Mouse (Mus musculus) gonadal fat pad, adult 2 months (tissue): Measurements from ENCODE around the gene Hras. TPM values are rescaled to one million over a fixed set of nuclear protein-coding genes. Genes with fewer than 3 reads are reported as not detected.

Experiments
- DNase-seq: peaks from one replicate; pipeline ENCODE4 v3.0.0-alpha.2; 2012; ENCODE audit warnings: low read depth
- polyA plus RNA-seq: library from polyadenylated mRNA; depleted of rRNA; stranded (reverse); fragments of >200 nt; gene quantifications from 2 replicates; pipeline ENCODE4 v1.2.3, GENCODE M21; 2012

The Hras gene
- polyA plus RNA-seq, 1 experiment, result 89.2 TPM

DNA sequence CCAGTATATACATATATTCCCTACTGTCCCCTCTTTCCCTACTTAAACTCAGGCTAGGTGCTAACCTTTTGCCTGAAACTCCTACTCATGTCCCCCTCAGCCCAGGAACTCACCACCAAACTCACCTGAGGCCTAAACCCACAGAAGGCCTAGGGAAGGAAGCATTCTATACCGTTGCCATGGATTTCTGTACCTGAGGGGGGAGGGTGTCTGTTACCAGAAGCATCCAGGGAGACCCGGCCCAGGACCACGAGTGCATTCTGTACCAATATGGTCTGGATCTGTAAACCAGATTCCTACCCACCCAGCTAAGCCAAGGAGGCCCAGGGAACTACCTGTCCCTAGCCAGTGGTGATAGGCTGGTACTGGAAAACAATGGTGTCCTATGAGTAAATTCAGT is 20.5 kb upstream of the Hras start:
- no peak for DNase-seq

DNA sequence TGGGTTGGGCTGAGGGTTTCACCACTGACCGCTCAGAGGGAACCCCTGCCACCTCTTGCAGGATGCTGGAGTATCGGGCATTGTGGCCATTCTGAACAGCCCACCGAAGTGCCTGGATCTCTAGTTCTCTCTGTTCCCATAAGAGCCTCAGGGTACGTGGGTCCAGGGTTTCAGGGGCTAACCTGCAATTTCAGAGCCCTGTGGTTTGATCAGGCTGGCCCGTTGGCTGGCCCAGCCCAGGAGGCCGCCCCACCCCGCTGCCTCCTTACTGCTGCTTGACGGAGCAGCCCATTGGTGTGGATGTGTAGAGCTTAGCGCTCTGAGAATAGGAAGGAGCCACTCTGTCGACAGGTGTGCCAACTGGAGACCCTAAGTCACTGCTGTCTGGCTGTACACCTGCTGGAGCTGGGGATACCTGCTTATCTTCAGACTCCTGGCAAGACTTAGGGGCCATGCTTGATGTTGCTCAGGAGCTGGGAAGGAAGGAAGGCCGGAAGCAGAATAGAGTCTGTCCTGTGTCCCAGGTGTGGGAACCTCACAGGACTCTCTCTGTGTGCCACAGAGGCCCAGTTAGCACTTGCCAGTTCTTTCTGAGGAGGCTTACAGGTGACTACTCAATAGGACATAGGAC is 19.9 kb upstream of the Hras start, which contains the start of gene Lmntd2:
TSS of gene Lmntd2 (minus strand) at position 476 of the 631 bp plus-strand sequence.
- DNase-seq, result no peak

DNA sequence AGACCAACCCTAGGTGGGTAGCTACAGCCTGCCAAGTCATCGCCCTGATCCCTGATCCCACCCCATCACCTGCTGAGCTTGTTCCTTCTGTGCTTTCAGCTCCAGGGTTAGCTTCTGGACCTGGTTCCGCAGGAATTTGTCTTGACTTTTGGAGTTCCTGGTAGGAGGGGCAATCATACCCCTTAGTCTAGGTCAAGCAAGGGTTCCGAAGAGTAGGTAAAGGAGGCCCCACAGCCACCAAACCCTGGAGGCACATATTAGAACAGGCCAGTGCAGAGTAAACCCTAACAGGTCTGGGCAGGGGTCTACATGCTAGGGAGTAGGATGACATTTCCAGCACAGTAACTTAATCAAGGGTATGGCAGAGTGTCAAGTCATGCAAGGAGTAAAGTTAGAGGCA is 19.3 kb upstream of the Hras start:
- DNase-seq, result no peak

DNA sequence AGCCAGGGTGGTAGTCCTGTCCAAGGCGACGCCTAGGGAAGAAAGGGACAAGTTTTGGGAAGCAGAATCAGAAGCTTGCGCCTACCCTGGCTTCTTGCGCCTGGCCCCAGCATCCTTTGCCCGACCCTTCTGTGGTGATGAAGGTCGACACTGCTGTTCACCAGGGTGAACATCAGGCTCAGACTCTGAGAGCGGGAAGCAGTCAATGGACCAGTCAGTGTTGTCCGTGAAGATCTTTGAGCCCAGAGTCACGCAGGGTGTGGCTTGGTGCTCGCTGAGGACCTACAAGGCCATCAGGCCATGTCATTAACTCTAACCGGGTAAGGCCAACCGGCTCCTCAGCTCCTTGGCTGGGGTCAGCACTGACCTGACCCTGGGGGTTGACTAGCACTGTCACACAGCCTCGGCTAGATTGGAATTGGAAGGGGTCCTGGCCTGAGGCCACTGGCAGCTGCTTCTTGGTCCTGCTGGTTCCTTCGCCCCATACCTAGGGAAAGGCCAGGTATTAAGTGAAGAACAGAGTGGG is 16.9 kb upstream of the Hras start:
- DNase-seq, result no peak

DNA sequence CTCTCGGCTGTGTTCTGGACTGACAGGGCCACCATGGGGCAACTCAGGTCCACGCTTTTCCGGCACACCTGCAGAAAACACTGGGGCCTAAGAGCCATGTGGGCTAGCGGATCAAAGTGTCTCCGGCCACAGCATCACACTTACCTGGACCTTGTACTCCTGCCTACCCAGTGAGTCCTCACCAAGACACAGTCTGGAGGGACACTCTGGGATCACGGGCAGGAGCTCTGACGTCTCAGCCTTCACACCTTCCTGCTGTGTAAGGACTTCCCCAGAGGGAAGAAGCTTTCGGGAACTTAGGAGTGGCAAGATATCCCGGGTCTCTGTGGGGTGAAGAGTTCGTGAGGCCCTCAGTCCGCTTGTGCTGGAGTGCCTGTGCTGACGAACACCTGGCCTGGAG is 16.3 kb upstream of the Hras start:
- no peak for DNase-seq

DNA sequence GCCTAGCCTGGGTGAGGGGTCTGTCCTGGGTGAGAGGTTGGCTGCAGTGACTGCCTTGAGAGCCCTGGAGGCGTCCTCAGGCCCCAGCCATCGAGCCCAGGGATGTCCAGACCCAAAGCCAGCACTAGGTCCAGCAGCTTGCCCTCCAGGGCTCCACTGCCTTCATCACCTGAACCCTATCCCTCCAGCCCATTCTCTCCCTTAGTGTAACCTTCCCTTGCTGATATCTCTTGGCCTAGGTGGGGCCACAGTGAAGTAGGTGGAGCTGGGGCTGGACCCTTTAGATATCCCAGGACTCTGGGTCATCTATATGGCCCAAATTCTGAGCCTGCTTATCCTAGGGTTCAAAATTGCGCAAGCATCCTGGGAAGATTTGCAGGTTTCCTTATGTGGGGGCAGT is 15.7 kb upstream of the Hras start:
- no peak for DNase-seq

DNA sequence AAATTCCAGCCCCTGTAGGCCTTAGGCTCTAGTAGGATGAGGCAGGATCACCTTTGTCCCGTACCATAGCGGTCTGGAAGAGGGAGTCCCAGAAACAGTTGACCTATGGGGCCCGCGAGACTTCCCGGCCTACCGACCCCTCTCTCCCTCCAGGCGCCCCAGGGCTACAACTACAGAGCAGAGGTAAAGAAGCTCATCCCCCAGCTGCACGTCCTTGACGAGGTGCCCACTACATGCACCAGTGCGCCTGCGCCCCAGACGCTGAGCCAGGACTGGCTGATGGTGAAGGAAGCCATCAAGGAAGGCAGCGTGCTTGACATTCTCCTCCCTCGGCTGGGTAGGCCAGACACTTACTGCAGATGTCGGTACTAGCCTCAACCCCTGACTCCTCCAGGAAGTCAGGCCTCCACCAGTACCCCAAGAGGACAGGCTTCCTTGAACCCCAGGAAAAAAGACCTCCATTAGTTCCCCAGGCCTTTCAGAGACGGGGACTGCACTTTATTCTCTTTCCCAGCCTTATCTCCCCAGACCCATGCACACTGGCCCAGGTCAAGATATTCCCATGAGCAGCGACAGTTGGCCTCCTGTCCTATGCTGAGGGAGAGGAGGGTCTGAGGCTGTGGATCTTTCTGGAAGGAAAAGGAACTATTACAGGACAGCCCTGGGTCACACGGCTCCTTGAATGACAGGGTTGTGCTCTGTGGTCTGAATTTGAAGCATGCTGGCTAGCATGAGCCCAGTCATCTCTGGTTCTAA is 12.6 kb upstream of the Hras start:
- DNase-seq, result no peak

DNA sequence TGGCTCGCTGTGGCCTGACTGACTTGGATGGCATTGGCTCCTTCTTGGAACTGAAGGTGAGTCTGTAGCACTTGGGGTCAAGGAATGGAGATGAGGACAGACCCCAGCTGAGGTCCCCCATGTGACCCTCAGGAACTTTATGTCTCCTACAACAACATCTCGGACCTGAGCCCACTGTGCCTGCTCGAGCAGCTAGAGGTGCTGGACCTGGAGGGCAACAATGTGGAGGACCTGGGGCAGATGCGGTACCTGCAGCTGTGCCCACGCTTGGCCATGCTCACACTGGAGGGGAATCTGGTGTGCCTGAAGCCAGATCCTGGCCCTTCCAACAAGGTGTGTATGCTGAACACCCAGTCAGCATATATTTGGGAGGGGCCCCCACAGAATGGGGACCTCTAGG is 11.7 kb upstream of the Hras start:
- DNase-seq, result no peak

DNA sequence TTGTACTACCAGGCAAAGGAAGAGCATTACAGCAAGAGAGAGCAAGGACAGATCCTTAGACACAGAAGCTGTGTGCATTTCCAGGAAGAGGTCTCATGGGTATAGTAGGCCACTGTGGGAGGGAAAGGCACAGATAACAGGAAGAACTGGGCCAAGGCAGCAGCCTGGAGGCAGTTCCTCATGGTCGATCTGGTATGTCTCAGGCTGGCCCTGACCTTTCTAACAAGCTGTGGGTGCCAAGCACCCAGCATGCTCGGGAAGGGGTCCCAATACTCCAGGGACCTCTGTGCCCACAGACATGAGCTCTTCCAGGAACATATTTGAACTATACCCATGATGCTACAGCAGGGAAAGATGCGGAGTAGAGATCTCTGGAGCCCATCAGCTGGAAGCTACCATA is 10.7 kb upstream of the Hras start:
- no peak for DNase-seq

DNA sequence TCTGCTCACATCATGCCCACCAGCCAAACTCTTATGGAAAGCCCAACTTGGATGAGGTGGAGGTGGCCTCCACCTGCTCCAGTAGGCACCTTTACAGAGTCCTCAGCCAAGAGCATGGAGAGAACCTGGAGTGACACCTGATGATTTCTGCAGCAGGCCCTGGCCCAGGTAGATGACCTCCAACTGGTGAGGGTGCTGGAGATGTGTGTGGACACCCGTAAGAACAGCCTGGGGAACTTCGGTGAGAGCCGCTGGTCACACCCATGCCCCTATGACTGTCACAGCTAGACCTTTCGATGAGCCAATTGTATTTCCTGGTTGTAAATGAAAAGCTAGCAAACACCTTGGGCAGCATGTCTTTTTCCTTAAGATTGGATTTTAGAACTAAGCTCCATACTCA is 4.3 kb upstream of the Hras start:
- no peak for DNase-seq

DNA sequence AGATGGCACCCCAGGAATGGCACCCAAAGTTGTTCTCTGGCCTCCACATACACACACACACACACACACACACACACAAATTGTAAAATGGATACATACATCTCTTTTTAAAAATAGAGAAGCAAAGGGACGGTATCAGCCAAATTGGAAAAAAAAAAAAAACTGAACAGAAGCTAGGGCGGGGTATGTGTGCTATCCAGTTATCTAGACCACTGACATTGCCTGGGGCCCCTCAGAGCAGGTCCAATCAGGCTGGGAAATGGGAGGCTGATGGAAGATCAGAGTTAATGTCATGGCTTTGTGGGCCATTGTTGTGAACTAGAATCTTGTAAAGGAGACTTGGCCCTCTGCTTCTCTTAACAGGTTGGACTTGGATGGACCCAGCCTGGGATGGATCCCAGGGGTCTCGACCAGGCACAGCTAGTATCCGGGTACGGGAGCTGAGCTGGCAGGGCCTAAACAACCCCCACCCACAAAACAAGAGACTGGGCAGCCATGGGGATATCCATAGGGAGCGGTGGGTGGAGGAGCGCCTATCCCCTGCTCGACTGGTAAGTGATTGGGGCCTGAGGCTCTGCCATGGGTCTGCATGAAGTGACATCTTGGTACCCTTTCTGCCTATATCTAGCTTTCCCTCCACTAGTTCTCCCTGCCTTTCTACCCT is 2.9 kb upstream of the Hras start:
- DNase-seq, result no peak

DNA sequence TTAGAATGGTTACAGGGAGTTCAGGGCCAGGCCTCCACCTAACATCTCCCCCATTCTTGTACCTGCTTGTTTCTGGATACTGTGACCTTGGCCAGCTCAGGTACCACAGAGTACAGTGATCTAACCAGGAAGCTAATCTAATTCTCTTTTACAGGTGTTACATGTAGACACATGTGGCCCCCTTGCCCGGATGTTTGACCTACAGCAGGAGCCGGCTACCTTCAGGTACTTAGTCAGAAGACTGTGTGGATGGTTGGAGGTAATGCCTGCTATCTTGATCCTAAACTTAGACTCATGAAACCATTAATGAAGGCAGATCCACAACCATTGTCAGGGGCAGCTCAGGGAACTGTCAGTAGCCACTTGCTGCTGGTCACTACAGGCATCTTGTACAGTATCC is 1.9 kb upstream of the Hras start:
- DNase-seq, result no peak

DNA sequence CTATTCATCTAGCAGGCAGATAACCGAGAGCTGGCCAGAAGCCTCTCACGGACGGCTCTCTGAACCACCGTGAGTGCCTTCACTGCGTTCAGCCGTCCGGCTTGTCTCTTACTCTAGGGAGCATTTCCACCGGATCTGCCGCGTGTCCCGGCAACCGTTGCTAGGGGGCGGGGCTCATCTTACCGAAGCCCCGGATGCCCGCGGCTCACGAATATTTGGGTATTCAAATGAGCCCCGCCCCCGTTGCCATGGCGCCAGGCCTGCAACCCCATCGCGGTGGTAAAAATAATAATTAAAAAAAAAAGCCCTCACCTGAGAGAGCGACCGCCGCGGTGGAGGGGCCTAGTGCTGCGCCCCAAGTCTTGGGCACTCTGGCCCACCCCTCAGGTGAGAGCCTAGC is 1.0 kb upstream of the Hras start:
- no peak for DNase-seq

DNA sequence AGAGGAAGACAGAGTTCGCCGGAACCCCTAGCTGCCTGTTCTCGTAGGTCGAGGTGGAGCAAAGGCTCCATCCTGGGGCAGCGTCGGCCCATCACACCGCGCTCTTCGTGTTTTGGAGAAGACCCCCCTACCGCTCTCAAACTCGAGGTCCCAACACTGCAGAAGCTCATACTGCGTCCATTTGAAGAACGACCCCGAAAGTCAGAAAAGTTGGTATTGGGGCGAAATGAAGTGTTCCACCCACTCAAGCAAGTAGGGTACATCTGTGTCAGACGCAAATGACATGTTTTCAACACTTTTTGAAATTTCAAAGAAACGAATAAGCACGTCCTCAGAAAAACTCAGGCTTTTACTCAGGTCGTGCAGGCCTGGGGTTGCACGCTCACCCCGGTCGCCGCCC is 604 bp upstream of the Hras start:
- DNase-seq, result no peak

DNA sequence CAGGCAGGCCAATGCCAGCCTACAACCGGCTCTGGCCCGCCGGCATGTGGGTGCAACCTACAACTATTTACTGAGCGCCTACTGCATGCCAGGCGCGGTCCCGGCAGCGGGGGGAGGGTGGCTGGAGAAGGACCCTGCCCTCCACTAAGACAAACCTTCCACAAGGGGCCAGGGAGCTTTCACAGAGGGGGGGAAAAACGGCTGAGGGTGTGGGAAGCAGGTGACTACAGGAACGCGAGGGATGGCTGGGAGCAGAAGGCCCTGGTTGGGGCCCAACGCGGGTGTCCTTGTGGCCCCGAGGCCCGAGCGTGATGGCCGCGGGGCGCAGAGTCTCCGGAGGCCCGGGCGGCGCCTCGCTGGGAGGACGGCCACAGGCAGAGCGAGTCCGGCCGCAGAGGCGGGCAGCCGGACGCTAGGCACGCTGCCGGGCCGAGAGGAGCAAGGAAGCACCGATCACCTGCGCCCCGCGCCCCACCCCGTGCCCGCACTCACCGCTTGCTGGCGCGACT is 403 bp downstream of the Hras start:
- DNase-seq, result no peak

DNA sequence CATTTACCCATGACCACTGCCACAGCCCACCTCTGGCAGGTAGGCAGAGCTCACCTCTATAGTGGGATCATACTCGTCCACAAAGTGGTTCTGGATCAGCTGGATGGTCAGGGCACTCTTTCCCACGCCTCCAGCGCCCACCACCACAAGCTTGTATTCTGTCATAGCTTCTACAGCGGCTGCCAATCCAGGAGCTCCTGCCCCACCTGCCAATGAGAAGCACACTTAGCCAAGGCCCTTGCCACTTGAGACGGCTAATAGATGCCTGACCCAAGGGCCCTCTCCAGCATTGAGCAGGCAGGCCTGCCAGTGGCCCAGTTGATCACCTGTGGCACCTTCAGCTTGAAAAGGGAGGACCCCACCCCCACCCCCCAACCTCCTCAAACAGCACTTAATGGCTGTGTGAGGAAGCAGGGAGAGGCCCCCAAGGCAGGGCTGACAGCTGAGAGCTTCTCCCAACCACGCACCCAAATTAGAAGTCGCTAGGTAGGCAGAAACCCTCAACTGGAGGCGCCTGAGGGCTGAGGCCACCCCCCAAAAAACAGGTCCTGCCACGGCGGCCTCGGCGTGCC is 943 bp downstream of the Hras start:
- no peak for DNase-seq

DNA sequence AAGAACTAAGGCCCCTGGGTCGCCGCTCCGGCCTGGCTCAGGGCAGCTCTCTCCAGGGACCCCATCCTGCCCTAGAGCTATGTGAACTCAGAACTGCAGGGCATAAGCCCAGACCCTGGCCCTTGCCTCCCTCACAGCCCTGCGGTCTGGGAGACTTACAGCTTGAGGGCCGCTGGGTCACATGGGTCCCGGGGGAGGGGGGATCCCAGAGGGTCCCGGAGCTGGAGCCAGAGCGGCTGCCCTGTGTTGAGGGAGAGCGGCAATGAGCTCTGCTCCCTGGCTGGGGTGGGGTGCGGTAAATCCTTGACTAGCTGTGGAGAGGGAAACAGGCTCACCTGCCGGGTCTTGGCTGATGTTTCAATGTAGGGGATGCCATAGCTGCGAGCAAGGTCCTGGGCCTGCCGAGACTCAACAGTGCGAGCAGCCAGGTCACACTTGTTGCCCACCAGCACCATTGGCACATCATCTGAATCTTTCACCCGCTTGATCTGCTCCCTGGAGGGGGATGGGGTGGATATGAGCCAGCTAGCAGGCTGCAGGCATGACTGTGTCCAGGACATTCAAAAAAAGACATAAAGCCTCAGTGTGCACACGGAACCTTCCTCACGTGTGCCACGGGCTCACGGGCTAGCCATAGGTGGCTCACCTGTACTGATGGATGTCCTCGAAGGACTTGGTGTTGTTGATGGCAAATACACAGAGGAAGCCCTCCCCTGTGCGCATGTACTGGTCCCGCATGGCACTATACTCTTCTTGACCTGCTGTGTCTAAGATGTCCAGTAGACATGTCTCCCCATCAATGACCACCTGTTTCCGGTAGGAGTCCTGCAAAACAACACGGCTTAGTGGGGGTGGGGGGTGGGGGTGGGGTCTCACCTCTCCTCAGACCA is 1.8 kb downstream of the Hras start:
- no peak for DNase-seq

DNA sequence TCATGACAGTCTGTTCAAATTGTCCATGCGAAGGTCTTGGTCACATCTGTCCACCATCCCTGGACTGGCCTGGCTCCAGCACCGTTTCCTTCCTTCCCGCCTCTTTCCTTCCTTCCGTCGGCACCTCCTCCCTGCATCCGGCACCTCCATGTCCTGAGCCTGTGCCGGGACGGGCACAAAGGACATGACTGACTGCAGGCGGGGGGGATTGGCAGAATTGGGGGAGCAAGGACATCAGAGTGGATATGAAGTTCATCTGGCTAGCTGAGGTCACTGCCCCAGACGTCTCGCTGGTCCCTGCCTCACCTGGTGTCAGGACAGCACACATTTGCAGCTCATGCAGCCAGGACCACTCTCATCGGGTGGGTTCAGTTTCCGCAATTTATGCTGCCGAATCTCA is 2.8 kb downstream of the Hras start:
- DNase-seq, result no peak

DNA sequence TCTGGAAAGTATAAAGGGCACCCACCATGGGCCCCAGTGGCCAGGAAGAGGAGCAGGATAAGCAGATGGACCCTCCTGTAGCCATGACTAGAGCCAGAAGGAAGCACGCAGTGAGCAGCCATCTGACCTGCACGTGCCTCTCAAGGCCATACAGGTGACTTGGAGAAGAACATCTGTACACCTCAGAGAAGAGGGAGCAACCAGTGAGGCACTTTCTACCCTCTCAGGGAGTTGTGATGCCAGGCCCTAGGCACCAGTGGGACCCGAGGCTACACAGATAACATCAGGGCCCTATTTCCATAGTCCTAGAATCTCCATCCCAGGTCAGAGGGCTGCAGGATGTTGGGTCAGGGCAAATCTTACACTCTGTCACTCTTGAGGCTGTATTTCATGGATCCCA is 3.6 kb downstream of the Hras start:
- DNase-seq, result no peak

DNA sequence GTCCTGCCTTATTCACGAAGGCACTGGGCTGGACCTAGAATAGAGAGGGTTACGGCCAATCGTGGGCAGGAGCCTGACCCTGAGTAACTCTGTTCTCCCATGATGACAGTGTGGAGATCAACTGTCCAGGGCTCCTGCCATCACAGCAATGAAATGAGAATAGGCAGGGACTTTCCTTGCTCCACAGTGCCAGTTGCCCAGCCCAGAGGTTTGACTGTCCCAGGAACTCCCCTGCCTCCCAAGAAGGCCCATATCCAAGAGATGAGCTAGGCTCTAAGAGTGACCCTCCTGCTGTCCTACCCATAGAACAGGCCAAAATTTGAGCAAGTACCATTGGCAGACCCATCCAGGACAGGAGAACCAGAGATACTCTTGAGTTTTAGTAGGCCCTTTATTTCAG is 5.1 kb downstream of the Hras start:
- no peak for DNase-seq

DNA sequence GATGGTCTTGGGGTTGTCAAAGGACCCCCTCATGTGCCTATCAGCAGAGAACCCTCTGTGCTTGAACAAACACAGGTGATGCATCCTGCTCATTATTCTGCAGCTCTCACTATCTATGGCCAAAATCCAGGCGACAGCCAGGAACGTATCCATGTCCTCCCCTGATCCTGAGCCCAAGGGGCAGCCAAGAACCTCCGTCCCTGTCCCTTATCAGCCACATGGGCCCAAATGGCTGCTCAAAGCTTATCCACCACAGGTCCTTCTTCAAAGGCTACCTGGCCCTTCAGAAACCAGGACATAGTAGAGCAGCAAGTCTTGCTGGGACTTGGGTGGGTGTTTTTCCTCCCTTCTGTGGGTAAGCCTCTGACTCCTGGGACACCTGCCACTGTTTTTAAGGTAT is 5.6 kb downstream of the Hras start:
- DNase-seq, result no peak
